Mouse (Mus musculus): ENCODE measurements at regions not wholly inside any gene's neighbourhood (a gene's known extent, or its start where the extent isn't known, plus 50 kb on each side); places are given as distances from the start of the nearest gene placed in this dataset.

DNA sequence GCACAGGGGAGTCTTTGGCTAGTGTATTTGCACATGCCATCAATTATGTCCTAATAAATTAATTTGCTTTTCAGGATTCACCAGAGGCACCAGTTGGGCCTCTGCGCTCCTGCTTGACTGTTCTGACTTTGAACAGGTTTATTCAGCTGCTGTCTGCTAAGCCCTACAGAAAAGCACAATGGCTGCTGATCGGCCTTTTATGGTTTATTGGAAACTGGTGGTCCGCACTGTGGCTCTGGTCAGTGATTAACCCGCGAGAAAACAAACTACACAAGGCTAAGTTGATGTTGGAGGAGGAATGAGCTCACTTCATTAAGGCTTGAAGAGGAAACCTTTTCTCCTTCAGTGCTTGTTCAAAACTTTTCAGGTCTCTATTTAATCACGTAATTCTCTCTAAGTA, 208.4 kb upstream of the Gpr101 start:
- ATAC-seq (ENCODE audit: low TSS enrichment), result no peak

DNA sequence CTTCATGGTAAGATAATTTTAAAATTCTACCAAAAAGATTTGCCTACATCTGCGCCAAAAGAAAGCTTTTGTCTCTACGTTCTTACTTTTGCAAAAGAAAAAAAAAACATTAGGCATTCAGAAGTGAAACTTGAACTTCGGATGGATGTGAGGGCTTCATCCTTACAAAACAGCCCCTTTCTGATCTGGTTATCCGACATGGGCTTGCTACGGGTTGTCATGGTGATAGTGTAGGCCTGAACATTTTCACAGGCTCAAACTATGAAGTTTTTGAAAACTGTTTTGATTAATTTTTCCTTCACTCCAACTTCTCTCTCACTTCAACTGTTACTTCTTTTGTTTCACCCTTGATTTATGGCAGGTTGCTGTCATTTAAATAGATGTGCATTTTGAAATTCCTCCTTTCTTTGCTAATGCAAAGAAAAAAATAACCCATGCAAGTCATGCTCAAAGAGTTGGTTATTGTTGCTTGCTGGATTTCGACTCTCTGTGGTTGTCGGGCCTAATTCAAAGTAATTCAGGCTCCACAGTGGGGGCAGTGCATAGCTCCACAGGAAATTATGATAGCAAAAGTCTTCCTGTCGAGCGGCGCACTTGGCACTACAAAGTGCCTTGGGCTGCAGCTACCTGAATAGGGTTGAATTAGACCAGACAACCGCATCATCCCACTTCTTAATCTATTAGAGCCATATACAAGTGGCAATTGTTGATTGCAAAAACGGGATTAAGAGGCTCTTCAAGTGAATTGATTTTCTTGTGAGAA, 205.7 kb upstream of the Gpr101 start:
- no peak for ATAC-seq (ENCODE audit: low TSS enrichment)

DNA sequence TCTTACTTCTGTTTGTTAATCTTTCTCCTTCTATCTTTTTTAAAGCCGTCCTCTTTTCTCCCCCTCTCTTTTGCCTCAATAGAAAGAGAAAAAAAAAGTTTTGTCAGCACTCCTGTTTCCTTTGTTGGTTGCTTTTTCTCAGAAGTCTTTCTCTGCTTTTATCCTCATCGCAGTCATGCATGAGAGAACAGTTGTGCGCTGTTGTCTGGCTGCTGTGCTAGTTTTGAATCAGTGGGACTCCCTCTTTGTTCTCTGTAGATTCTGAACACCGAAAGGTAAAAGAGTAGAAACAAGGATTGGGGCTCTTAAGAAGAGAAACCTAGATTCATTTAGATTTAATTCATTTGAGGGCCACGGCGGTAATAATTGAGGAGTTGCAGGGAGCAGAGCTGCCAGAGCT, 204.9 kb upstream of the Gpr101 start:
- no peak for ATAC-seq (ENCODE audit: low TSS enrichment)

DNA sequence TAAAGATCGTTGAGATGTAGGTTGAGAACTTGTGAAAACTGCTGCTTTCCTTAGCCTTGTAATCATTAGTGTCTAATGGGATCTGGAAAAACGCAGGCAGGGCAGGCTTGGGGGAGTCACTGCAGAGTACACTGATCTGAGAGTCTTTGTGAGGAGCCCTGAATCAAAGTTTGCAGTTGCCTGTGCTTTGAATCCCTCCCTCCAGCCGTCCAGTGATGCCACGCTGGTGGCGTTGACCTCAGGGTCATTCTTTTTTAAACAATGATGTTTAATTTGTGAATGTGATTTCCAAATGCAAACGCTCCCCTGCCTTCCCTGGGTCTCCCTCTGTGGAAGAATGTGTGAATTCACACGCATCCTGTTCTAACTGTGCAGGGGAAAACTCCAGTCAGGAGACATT, 204.4 kb upstream of the Gpr101 start:
- no peak for ATAC-seq (ENCODE audit: low TSS enrichment)

DNA sequence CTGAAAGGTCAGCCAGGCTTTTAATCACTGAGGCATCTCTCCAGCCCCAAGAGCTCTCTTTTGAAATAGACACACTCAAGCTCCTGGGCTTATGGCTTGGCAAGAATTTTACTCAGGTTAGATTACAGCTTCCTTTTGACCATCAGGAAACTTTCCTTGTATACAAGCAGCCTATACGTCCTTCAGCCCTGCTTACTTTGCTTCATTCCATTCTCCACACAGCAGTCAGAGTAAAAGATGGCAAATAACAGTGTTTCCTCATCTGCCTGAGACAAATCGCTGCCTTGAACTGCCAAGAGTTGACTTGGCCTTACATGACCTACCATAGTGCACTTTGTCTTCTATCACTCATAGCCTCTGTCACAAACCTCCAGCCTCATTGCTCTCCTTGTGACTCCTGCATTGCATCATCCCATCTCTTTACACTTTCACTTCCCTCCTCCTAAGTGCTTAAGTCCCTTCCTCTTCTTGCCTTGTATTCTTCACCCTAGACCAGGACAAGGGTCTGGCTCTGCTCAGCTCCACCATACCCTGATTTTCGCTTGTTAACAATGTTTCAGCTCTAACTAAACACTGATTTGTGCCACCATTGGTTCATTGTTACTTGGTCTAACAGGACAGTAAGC, 203.2 kb upstream of the Gpr101 start:
- ATAC-seq (ENCODE audit: low TSS enrichment), result no peak

DNA sequence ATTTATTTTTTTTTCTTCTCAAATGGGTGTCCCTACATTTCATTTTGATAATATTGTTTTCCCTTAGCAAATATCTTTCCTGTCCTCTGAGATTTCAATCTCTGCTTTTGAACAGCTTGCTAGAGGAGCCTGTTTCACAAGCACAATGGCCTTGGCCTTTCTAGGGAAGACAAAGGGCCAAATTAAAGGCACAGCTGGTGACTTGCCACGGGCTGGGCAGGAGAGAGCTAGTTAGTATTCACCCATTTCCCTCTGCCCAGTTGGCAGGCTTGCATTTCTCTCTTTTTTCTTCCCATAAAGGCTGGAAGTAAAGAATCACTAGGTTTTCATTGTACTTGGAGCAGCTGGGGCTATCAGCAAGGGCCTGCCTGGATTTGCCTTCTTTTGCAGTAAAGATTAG, 188.9 kb upstream of the Gpr101 start:
- ATAC-seq (ENCODE audit: low TSS enrichment), result no peak

DNA sequence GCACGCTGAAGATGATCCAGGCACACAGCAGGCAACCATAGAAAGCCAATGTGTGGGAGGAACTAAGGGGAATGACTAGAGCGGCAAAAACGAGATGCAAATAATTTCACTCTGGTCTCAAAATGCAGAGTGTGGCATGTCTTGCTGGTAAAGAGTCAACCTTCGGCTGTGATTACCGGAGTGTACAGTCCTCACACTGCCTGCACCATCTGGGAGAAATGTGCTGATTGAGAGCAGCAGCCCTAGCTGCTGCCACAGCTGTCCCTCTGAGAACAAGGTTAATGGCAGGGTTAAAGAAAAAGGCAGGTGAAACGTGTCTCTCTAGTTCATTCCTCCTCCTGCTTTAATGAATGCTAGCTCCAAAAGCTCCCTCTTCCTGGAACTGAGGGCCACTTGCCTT, 173.2 kb upstream of the Gpr101 start:
- ATAC-seq (ENCODE audit: low TSS enrichment), result no peak

DNA sequence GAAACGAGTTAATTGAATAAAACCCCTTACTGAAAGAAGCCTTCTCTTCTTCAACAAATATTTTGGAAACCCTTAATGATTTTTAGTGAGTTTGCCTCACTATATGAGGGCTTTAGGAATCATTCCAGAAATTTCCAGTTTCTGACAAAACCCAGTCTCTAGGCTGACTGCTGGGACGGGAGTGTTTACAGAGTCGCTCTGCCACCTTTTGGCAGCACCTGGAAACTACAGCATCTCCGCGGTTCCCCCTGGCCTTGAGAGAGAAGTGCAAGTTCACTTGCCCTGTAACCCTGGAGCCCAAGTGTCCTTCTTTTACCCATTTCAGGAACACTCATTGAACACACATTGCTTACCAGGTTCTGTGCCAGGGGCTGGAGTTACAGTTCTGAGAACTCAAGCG, 171.4 kb upstream of the Gpr101 start:
- peak; percentile 72; the same call in 1 of the 2 replicates for ATAC-seq (ENCODE audit: low TSS enrichment)

DNA sequence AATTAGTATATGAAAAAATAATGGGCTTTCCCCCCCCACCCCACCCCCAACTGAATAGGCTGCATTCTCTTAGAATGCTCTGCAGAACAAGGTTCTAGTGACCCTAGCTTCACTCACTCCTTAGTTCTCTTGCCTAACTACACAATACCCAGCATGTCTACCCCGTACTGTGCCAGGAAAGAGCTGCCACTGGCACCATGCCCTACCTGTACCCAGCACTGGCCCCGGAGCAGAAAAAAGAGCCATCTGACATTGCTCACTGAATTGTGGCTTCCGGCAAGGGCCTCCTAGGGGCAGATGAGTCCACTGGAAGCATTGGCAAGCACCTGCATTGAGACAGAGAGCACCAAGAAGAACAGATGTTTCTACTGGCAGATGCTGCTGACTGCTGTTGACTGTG, 156.0 kb upstream of the Gpr101 start:
- no peak for ATAC-seq (ENCODE audit: low TSS enrichment)

DNA sequence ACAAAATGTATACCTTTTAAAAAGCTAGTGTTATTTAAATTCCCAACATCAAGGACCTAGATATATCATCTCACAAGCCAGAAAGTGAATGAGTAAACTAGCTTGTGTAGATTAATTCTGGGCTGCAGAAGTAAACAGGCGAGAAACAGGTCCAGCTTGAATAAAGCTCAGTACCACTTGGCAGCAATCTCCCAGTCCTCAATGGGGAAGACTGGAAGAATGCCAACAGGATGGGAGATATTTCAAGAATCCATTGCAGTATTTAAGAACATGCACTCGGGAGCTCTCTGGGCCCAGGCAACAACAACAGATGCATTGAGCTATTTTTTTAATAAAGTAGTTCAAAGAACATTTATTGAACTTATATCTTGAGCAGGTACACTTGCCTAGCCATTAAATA, 152.5 kb upstream of the Gpr101 start:
- peak; percentile 34 for ATAC-seq (ENCODE audit: low TSS enrichment)

DNA sequence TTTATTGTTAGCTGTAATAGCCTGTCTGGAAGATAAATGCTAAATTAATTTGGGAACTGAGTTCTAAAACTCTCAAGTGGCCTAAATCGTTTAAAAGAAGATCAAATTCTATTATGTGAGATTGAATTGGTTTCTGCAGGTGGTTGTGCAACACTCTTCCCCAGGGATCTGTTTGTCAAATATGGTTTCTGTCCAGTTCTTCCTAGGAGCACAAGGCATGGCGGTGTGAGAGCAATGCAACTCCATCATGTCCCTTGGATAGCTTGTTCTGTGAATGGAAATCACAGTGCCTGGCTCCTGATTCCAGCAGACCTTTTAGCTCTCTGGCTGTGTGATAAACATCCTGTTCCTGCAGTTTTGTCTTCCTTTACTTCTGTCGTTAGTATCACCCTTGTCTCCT, 151.9 kb upstream of the Gpr101 start:
- no peak for ATAC-seq (ENCODE audit: low TSS enrichment)
